Mouse (Mus musculus) embryonic fibroblast, embryonic 13.5 days (primary cell): ENCODE results near the gene Neo1. TPM values are rescaled to one million over a fixed set of nuclear protein-coding genes. Genes with fewer than 3 reads are reported as not detected.
"Not testable (repeated sequence)": the region's sequence is repeated elsewhere in the genome, so short reads cannot be mapped to it uniquely, and the experiment has no call there.

Source experiments
- H3K27ac ChIP-seq: 2 replicates; pipeline ENCODE4 v1.5.1; 2012; ENCODE audit warnings: low read length, control low read depth, inconsistent platforms; ENCODE audit not compliant: insufficient read depth
- H3K4me1 ChIP-seq: 2 replicates; pipeline ENCODE4 v1.6.1; 2011; ENCODE audit warnings: low read length; ENCODE audit not compliant: control insufficient read depth, insufficient read depth
- H3K4me3 ChIP-seq: 2 replicates; pipeline ENCODE4 v1.5.1; 2011; ENCODE audit warnings: mild to moderate bottlenecking, control low read depth, low read length; ENCODE audit not compliant: insufficient read depth
- CTCF ChIP-seq: IDR thresholded peaks from 2 replicates; pipeline ENCODE4 v1.5.1; 2011; ENCODE audit warnings: mild to moderate bottlenecking, control low read depth, low read length, moderate library complexity, borderline replicate concordance; ENCODE audit not compliant: insufficient read depth
- POLR2A ChIP-seq: IDR thresholded peaks from 2 replicates; pipeline ENCODE4 v1.6.1; 2011; ENCODE audit warnings: low read depth, mild to moderate bottlenecking, control low read depth, low read length, moderate library complexity
- polyA plus RNA-seq: library from polyadenylated mRNA; stranded (reverse); fragments of >200 nt; gene quantifications from 2 replicates; pipeline ENCODE4 v1.2.4, GENCODE M21; 2011; ENCODE audit warnings: low read depth; ENCODE audit not compliant: missing spikeins, insufficient read length

The Neo1 gene
- polyA plus RNA-seq, 1 experiment, result 102 TPM

DNA sequence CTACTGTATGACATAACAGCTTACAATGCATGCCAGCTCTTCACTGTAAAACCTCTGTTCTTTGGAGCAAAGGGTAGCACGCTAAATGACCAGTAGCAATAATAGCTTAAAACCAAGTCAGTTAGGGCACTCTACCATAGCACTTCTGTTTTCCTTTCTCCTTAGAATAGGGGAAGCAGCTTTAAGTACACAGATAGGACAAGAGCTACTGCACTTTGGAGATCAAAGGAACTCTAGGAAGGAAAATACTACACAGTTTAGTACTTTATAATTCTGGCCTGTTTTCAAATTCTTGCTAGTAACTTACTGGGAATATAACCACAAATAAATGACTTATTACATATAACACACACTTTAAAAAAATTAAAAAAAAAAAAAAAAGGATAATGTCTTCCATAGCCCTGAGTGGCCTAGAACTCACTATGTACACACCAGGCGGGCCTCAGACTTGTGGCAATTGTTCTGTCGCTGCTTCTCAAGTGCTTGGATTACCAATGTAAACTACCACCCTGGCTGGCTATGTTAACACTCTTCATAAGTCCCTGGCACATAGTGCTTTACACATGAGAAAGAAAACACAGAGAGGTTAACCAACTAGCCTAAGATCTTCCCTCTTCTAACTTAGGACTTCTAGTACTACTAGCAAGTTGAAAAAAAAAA lies 20.1 kb downstream of the Neo1 start:
- Histone ChIP-seq H3K4me1 (no peaks in the 10 kb centered on the region), H3K4me3 (no peak overlapping the region), H3K27ac (no peak overlapping the region)
- no peak for TF ChIP-seq CTCF
- no peak for TF ChIP-seq POLR2A

DNA sequence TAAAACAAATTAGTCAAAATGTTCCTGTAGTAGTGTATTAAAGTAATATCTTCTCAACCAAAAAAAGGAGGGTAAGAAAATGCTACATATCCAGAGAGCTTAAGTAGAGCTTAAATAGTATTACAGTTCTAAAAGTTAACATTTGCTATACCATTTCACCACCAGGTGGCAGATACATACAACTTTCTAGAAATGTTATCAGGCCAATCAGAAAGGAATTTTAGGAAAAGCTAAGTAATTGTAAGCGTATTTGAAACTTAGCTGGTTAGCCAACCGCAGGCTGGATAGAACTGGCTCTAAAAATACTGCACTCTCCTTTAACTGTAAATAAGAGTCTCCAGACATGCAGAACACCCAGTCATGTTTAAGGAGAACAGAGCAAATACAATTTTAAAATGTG lies 22.9 kb downstream of the Neo1 start:
- Histone ChIP-seq H3K27ac (no peak overlapping the region), H3K4me1 (no peaks in the 10 kb centered on the region), H3K4me3 (no peak overlapping the region)
- TF ChIP-seq POLR2A, result no peak
- no peak for TF ChIP-seq CTCF

DNA sequence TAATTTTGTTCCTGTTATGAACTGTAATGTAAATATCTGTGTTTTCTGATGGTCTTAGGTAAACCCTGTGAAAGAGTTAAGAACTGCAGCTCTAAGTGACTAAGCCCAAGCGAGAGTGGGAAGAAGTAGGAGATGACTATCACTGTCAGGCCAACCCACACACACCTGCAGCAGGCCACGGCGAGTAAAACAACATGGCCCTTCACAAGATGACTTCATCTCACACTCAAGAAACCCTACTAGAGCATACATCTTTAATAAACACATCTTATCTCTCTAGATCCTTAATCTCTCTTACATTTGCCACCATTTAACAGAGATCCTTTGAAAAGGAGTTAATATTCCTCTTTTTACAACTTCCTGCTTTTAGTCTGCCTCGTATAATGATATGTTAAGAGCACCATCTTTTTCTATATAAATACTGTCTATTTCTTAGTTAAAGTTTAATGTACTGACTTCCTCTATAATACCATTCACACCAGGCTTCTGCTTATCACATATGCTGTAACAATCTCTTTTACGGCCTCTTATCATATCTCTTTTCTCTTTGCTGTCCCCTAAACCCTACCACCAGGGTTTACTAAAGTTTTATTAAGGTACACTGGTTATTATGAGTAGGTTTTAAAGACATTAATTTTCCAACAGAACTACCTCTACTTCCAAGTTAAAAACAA lies 46.8 kb downstream of the Neo1 start:
- H3K4me3 ChIP-seq, result no peak overlapping the region
- TF ChIP-seq CTCF (no peak), POLR2A (no peak)
- no peak overlapping the region for H3K27ac ChIP-seq
- no peaks in the 10 kb centered on the region for H3K4me1 ChIP-seq

DNA sequence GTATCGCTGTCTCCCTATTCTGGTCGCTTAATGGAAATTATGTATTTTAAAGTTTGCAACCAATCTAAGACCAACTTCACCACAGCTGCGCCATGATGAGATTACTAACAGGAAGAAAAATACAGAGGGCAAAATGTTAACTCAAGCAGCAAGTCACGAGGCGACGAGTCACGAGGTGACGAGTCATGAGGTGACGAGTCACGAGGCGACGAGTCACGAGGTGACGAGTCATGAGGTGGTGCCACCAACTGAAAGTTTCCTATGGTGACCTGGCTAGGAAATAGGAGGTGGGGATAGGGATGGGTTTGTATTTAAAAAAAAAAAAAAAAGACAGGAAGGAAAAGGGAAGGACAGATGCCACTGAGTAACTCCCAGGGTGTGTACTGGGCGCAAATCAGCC lies 57.2 kb downstream of the Neo1 start:
- no peak overlapping the region for H3K27ac ChIP-seq
- H3K4me1 ChIP-seq, result peaks cover 2% of the 10 kb centered on the region; the same call in 1 of the 2 replicates
- TF ChIP-seq POLR2A (no peak), CTCF (no peak)
- no peak overlapping the region for H3K4me3 ChIP-seq

DNA sequence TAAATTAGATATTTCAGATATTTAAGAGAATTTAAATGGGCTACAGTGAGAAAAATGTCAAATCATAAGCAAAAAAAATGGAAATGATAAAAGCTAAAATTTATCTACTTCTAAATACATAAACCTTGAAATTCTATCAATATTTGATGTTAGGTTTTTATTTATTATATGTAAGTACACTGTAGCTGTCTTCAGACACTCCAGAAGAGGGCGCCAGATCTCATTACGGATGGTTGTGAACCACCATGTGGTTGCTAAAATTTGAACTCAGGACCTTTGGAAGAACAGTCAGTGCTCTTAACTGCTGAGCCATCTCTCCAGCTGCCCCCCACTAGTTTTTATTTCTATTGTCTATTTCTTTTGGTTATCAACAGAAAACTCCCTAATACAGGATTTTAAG lies 65.1 kb downstream of the Neo1 start:
- H3K4me3 ChIP-seq, H3K4me1 ChIP-seq, H3K27ac ChIP-seq: not testable (repeated sequence)

DNA sequence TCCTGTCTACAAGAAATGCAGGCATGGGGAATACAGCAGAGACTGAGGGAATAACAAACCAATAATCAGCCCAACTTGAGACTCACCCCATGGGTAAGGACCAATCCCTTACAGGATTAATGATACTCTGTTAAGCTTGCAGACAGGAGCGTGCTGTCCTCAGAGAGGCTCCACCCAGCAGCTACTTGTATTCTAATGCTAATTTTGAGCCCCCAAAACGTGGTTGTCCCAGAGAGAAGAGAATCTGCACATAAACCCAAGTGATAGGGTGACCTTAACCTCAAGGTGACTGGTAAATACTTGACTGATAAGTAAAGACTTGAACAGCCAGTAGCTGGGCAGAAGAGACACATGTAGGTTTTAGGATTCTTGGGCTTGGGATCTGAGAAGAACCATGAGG lies 68.9 kb downstream of the Neo1 start:
- TF ChIP-seq CTCF (no peak), POLR2A (no peak)
- Histone ChIP-seq H3K4me3 (no peak overlapping the region), H3K4me1 (peaks cover 4% of the 10 kb centered on the region), H3K27ac (no peak overlapping the region)

DNA sequence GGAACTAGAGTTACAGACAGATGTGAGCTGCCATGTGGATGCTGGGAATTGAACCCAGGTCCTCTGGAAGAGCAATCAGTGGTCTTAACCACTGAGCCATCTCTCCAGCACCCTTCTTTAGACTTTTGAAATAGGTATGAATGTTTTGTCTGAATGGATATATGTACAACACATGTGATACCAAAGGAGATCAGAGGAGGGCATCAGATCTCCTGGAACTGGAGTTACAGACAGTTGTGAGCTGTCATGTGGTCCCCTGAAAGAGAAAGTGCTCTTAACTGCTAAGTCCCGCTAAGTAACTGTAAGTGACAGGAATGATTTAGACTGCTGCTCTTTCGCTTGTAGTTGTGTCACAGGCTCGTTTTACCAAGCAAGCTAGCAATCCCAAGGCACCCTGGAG lies 80.7 kb downstream of the Neo1 start:
- Histone ChIP-seq H3K4me1 (no peaks in the 10 kb centered on the region), H3K4me3 (no peak overlapping the region), H3K27ac (no peak overlapping the region)
- no peak for TF ChIP-seq POLR2A
- no peak for TF ChIP-seq CTCF

DNA sequence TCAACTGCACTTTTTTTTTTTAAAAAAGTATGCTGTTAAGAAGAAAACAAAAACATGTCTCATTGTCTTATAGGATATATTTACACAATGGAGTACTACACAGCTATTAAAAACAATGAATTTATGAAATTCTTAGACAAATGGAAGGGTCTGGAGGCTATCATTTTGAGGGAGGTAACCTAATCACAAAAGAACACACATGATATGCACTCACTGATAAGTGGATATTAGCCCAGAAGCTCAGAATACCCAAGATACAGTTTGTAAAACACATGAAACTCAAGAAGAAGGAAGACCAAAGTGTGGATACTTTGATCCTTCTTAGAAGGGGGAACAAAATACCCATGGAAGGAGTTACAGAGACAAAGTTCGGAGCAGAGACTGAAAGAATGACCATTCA lies 90.3 kb downstream of the Neo1 start:
- not testable (repeated sequence) for H3K4me1 ChIP-seq, H3K27ac ChIP-seq, H3K4me3 ChIP-seq

DNA sequence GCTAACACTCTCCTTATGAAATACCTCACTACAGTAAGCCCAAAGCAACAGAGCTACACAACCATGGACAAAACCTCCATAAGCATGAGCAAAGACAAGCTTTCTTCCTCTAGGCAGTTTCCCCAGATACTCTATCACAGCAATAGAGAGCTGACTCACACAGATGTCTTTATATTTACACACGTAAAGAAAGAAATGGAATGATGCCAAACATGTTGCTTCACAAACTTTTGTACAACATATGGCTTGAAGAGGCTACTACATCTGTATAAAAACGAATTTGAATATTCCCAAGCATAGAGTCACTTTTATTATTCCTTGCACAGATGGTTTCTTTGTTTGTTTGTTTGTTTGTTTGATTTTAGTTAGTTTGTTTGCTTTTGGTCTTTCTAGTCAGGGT lies 101.5 kb downstream of the Neo1 start:
- H3K4me3 ChIP-seq, result no peak overlapping the region
- no peak overlapping the region for H3K27ac ChIP-seq
- no peak for TF ChIP-seq CTCF
- no peak for TF ChIP-seq POLR2A
- H3K4me1 ChIP-seq, result no peaks in the 10 kb centered on the region

DNA sequence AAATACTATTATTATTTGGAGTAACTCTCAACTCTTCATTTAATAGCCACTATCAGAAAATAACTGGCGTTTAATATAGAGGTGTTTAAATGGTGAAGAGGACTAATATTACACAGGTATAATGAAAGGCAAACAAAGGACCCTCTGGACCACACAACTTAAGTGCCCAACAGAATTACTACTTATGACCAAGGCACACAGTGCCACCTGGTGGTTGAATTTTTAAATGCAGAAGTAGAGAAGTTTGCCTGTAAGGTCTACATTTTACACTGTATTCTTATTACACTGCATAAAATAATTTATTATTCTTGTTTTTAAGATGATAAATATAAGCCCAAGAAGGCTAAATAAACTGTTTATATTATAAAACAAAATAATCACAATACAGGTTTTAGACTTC lies 108.1 kb downstream of the Neo1 start:
- Histone ChIP-seq H3K27ac (no peak overlapping the region), H3K4me1 (no peaks in the 10 kb centered on the region), H3K4me3 (no peak overlapping the region)
- TF ChIP-seq POLR2A, result no peak
- no peak for TF ChIP-seq CTCF
